Mouse (Mus musculus): ENCODE results near the gene Rgl1. TPM values are rescaled to one million over a fixed set of nuclear protein-coding genes. Genes with fewer than 3 reads are reported as not detected.

Gene Rgl1
- polyA plus RNA-seq, 2 experiments = 28.5 to 40.5 TPM

GRCm38 (mm10) chr1:152570681-152571080 is 195.5 kb downstream of the Rgl1 start:
- Histone ChIP-seq H3K4me2 (replicated peaks; ENCODE audit: low read depth, low read length, severe bottlenecking) (no peak overlapping the region), H3K27ac (replicated peaks; ENCODE audit: low read depth, low read length) (no peak overlapping the region), H3K4me3 (replicated peaks; ENCODE audit: low read length) (no peak overlapping the region), H3K9ac (ENCODE audit: low read depth, low read length, severe bottlenecking) (no peak overlapping the region), H3K36me3 (ENCODE audit: control insufficient read depth, insufficient read depth, low read length) (peaks cover 14% of the 10 kb centered on the region), H3K27me3 (ENCODE audit: control insufficient read depth, insufficient read depth, low read length) (no peaks in the 10 kb centered on the region), H3K4me1 (ENCODE audit: control insufficient read depth, insufficient read depth, low read length) (peaks cover 14% of the 10 kb centered on the region), H3K9me3 (ENCODE audit: control insufficient read depth, low read length) (no peaks in the 10 kb centered on the region)
- DNase-seq (ENCODE audit: low spot score) (no peak), ATAC-seq (ENCODE audit: low FRiP score, low read depth) (no peak)
- TF ChIP-seq POLR2A (IDR thresholded peaks at IDR 0.05; ENCODE audit: borderline replicate concordance, extremely low read depth, insufficient read depth, insufficient read length) = no peak
- WGBS = 93% methylated on average over 9 of the region's 9 CpGs

DNA sequence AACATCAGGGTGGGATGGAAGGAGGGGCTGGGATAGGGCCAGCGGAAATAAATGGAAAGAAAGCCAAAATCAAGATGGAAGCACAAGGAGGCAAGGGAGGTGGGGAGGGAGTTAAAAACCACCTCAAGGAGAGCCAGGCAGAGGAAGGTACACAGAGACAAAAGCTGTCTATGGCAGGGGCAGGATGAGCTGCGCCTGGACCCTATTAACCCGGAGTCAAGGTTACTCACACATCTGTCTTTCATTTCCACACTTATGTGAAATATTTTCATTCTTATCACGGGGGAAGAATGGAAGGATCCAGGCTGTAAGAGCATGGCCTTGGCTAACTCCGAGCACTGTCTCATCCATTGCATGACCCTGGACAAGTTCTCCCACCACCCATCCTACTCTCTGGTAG is 202.9 kb downstream of the Rgl1 start:
- WGBS = 46% methylated on average over 5 of the region's 5 CpGs
- Histone ChIP-seq H3K27ac (replicated peaks; ENCODE audit: low read depth, low read length) (no peak overlapping the region), H3K4me3 (replicated peaks; ENCODE audit: low read length) (no peak overlapping the region), H3K9me3 (ENCODE audit: control insufficient read depth, low read length) (no peaks in the 10 kb centered on the region), H3K9ac (ENCODE audit: low read depth, low read length, severe bottlenecking) (no peak overlapping the region), H3K4me1 (ENCODE audit: control insufficient read depth, insufficient read depth, low read length) (peaks cover 26% of the 10 kb centered on the region), H3K27me3 (ENCODE audit: control insufficient read depth, insufficient read depth, low read length) (no peaks in the 10 kb centered on the region), H3K36me3 (ENCODE audit: control insufficient read depth, insufficient read depth, low read length) (no peaks in the 10 kb centered on the region), H3K4me2 (replicated peaks; ENCODE audit: low read depth, low read length, severe bottlenecking) (no peak overlapping the region)
- TF ChIP-seq POLR2A (IDR thresholded peaks at IDR 0.05; ENCODE audit: borderline replicate concordance, extremely low read depth, insufficient read depth, insufficient read length) = no peak
- DNase-seq (ENCODE audit: low spot score) (no peak), ATAC-seq (ENCODE audit: low FRiP score, low read depth) (no peak)

DNA sequence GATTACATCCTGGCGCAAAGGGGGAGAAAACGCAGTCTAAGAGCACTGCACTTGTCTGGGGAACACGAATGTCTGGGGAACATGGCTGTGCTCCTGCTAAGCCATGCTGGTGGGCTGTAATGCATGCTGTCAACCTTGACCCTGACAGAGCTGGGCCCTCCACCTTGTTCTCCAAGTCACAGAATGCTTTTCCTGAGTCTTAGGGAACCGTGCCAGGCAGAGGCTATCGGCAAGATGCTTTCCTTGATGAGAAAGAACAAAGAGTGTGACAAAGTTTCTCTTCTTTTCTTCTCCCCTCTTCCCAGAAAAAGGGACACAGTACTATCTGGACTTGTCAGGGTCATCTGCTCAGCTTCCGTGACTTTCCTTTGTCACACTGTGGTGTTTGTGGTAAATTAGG is 203.3 kb downstream of the Rgl1 start:
- no peak for TF ChIP-seq POLR2A (IDR thresholded peaks at IDR 0.05; ENCODE audit: borderline replicate concordance, extremely low read depth, insufficient read depth, insufficient read length)
- H3K36me3 ChIP-seq (ENCODE audit: control insufficient read depth, insufficient read depth, low read length) = no peaks in the 10 kb centered on the region
- no peaks in the 10 kb centered on the region for H3K27me3 ChIP-seq (ENCODE audit: control insufficient read depth, insufficient read depth, low read length)
- ATAC-seq (ENCODE audit: low FRiP score, low read depth) (no peak), DNase-seq (ENCODE audit: low spot score) (no peak)
- H3K9me3 ChIP-seq (ENCODE audit: control insufficient read depth, low read length) = no peaks in the 10 kb centered on the region
- H3K4me3 ChIP-seq (replicated peaks; ENCODE audit: low read length) = no peak overlapping the region
- peaks cover 27% of the 10 kb centered on the region for H3K4me1 ChIP-seq (ENCODE audit: control insufficient read depth, insufficient read depth, low read length)
- WGBS = 81% methylated on average over 6 of the region's 6 CpGs
- H3K27ac ChIP-seq (replicated peaks; ENCODE audit: low read depth, low read length) = no peak overlapping the region
- H3K9ac ChIP-seq (ENCODE audit: low read depth, low read length, severe bottlenecking) = no peak overlapping the region
- H3K4me2 ChIP-seq (replicated peaks; ENCODE audit: low read depth, low read length, severe bottlenecking) = no peak overlapping the region

GRCm38 (mm10) chr1:152560477-152560876 is 205.7 kb downstream of the Rgl1 start:
- no peak overlapping the region for H3K4me3 ChIP-seq (replicated peaks; ENCODE audit: low read length)
- no peaks in the 10 kb centered on the region for H3K27me3 ChIP-seq (ENCODE audit: control insufficient read depth, insufficient read depth, low read length)
- H3K36me3 ChIP-seq (ENCODE audit: control insufficient read depth, insufficient read depth, low read length) = no peaks in the 10 kb centered on the region
- no peak for TF ChIP-seq POLR2A (IDR thresholded peaks at IDR 0.05; ENCODE audit: borderline replicate concordance, extremely low read depth, insufficient read depth, insufficient read length)
- DNase-seq (ENCODE audit: low spot score) = no peak
- H3K4me2 ChIP-seq (replicated peaks; ENCODE audit: low read depth, low read length, severe bottlenecking) = no peak overlapping the region
- 78% methylated on average over 5 of the region's 5 CpGs for WGBS
- H3K4me1 ChIP-seq (ENCODE audit: control insufficient read depth, insufficient read depth, low read length) = peaks cover 41% of the 10 kb centered on the region
- no peak for ATAC-seq (ENCODE audit: low FRiP score, low read depth)
- no peaks in the 10 kb centered on the region for H3K9me3 ChIP-seq (ENCODE audit: control insufficient read depth, low read length)
- H3K9ac ChIP-seq (ENCODE audit: low read depth, low read length, severe bottlenecking) = no peak overlapping the region
- 0 out of 2 replicates have a peak overlapping the region, but pooled peaks have one; percentile 33 for H3K27ac ChIP-seq (replicated peaks; ENCODE audit: low read depth, low read length)

DNA sequence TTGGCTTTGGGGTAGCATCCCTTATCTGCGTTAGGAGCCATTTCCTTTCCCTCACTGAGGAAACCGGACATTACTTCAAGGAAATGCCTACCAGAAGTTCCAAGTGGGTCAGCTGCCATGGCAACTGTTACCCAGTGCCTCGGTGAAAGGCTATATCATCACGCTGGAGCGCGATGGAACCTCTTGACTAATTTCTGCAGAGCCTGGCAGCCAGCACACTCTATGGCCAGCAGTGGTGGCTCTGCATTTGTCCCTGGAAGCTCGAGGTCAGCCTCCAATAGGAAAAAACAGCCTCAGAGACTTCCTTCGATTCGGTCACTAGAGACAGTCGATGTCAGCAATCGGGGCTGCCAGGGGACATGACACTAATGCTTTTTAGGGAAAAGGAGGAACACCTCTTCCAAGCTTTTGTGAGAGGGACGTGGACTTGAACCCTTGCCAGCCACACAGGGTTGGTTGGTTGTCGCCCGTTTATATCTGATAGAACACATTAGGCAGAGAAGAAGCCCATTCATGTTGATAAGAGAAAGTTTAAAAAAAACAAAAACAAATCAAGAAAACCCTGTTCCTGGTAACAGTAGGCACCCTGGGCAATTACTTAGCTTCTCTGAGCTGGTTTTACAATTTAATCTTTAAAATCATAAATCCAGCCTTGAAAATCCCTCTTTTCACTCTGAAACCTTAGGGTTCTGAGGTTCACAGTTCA is 209.4 kb downstream of the Rgl1 start:
- peaks cover 62% of the 10 kb centered on the region for H3K4me1 ChIP-seq (ENCODE audit: control insufficient read depth, insufficient read depth, low read length)
- ATAC-seq (ENCODE audit: low FRiP score, low read depth) (0 out of 2 replicates have a peak, but pooled peaks have one; percentile 6), DNase-seq (ENCODE audit: low spot score) (peak; percentile 42)
- H3K4me3 ChIP-seq (replicated peaks; ENCODE audit: low read length) = no peak overlapping the region
- 72% methylated on average over 14 of the region's 14 CpGs for WGBS
- H3K4me2 ChIP-seq (replicated peaks; ENCODE audit: low read depth, low read length, severe bottlenecking) = peak overlapping the region; percentile 1; the same call in 1 of the 2 replicates
- no peak overlapping the region for H3K9ac ChIP-seq (ENCODE audit: low read depth, low read length, severe bottlenecking)
- no peak for TF ChIP-seq POLR2A (IDR thresholded peaks at IDR 0.05; ENCODE audit: borderline replicate concordance, extremely low read depth, insufficient read depth, insufficient read length)
- H3K9me3 ChIP-seq (ENCODE audit: control insufficient read depth, low read length) = no peaks in the 10 kb centered on the region
- peak overlapping the region; percentile 80 for H3K27ac ChIP-seq (replicated peaks; ENCODE audit: low read depth, low read length)
- H3K36me3 ChIP-seq (ENCODE audit: control insufficient read depth, insufficient read depth, low read length) = peaks cover 11% of the 10 kb centered on the region; the same call in 1 of the 2 replicates
- no peaks in the 10 kb centered on the region for H3K27me3 ChIP-seq (ENCODE audit: control insufficient read depth, insufficient read depth, low read length)

All from limb, embryonic 14.5 days (tissue).